Mouse (Mus musculus) gastrocnemius, postnatal 10 days (tissue): ENCODE results near the gene Pptc7. TPM values are rescaled to one million over a fixed set of nuclear protein-coding genes. Genes with fewer than 3 reads are reported as not detected.
A peak's percentile ranks its signal among the peaks of the same experiment; 100 is the strongest.

Experiments used
- DNase-seq: peaks from one replicate; pipeline ENCODE4 v3.0.0; 2021; ENCODE audit warnings: mixed read lengths
- total RNA-seq, 2 experiments: library from RNA; stranded (reverse); gene quantifications; 2 replicates each; pipeline ENCODE4 v1.2.3; 2021

The Pptc7 gene
- total RNA-seq, 2 experiments from 2014 or later: 30.0 to 36.1 TPM

DNA sequence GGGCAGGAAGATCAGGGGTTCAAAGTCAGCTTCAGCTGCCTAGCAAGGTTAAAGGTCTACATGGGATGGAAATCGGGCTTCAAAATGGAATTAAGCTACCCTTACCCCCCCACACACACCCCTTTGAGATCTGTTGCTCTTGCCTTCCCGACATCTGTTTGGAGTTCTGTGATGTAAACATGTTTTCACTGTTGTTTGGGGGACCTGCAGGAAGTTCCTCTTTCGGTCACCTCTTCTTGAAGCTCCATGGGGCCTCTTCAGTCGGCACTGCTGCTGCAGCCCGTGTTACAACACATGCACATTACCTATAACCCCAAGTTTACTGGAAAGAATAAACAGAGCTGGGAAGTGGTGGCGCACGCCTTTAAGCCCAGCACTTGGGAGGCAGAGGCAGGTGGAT lies 17.0 kb upstream of the Pptc7 start:
- no peak for DNase-seq

- peak; percentile 77 for DNase-seq
Observed at GRCm38 (mm10) chr5:122267899-122268298, 16.3 kb upstream of the Pptc7 start.

GRCm38 (mm10) chr5:122268858-122269604 lies 15.1 kb upstream of the Pptc7 start:
- no peak for DNase-seq

DNA sequence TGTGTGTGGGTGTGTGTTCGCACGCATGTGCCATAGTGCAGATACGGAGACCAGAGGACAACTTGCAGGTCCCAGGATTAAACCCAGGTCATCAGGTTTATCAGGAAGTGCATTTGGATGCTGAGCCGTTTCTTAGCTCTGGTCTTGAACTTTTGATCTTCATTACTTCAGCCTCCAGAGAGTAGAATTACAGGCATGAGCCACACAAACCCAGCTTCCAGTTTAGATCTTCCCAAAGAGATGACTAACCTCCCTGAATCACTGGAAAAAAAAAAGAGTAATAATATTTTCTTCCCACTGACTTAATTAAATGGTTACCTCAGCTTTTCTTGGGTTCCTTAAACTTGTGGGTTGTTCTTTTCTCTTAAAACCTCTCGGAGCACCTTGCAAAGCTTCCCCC lies 11.3 kb upstream of the Pptc7 start:
- no peak for DNase-seq

- no peak for DNase-seq
Observed at GRCm38 (mm10) chr5:122274785-122275184, 9.4 kb upstream of the Pptc7 start.

- DNase-seq: no peak
Observed at GRCm38 (mm10) chr5:122278946-122279345, 5.2 kb upstream of the Pptc7 start.

DNA sequence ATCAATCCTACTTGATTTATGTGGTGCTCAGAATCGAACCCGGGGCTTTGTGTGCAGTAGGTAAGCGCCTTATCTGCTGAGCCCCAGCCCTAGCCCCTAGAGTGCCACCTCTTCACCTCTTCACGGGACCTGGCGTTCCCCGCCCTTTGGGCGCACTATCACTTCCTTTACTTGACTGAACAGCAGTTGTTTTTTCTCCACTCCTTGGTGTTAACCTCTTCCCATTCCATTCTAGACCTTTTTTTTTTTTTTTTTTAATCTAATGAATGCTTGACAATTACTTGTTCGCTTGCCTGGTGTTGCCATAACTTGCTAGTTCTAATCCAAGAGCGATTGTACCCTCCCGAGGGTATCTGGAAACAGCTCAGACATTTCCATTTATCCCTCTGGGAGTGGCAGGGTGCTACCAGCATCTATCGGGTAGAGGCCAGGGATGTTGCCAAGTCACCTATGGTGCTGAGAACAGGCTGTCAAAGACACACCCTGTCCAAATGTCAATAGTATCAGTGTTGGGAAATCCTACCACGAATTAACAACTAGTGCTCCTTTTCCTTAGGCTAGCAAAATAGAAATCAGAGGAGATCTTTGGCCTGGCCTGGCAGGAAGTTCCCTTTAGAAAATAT lies 4.3 kb upstream of the Pptc7 start:
- no peak for DNase-seq

DNA sequence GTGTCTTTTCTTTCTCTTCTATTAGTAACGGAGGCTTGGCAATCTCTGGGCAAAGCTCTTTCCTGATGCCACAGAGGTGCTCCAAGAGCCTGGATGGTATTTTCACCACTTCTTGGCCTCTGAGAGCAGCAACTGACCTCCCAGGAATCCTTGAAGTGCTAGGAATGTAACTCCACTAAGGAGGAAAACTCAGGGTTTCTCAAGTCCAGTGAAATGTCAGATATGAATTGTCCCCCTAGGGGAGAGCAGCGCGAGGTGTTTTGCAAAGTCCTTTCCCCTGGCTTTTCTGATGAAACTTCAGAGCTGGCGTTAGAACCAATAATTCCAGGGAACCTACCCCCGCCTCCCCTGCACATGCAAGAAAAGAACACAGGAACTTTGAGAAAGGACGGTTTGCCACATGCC lies 3.7 kb upstream of the Pptc7 start:
- DNase-seq: no peak

DNA sequence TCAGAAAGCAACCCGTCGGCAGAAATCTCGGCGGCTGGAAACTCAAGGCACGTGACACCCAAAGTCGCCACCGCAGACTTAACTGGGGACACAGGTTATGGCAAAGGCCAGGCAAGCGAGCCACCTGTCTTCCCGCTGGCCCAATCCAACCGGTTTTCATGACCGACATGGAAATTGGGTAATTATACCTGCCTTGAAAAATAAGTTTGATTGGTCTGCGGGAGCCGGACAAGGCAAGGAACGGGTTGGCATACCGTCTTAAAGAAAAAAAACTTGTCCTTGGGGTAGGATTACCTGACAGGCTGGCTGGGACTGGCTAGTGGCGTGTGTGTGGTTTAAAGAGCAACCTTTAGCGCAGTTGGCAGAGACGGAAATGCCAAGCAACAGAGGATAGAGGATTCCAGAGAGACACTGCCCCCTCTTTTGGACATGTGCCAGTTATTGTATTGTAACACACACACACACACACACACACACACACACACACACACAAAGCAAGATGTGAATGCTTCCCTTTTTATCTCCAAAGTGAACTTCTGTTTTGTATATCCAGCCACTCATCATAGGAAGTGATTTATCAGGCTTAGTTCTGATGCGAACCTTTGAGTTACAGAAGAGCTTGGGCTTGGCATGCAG lies 3.2 kb upstream of the Pptc7 start:
- DNase-seq: peak; percentile 39

GRCm38 (mm10) chr5:122283828-122284182 lies 360 bp upstream of the Pptc7 start:
- DNase-seq: no peak

GRCm38 (mm10) chr5:122285029-122285766 lies 1.0 kb downstream of the Pptc7 start:
- DNase-seq: peak; percentile 55

DNA sequence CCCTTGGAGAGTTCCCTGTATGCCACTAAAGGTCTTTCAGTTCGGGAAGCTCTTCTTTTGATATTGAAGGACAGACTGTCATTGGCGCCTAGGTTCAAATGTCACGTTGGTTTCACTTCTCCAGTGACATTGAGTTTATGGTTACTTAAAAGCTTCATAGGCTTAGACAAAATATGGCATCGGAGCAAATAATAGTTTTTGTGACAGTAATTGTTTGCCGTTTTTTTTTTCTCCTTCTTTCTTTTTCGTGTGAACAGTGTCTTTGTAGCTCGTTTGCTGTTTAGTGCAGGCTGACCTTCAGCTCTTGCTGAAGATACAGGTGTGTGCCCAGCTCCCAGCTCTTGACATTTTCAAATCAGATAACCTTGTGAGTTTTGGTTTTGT lies 1.6 kb downstream of the Pptc7 start:
- DNase-seq: no peak

- no peak for DNase-seq
Observed at GRCm38 (mm10) chr5:122286191-122286590, 2.0 kb downstream of the Pptc7 start.

- DNase-seq: no peak
Observed at GRCm38 (mm10) chr5:122287026-122287425, 2.9 kb downstream of the Pptc7 start.

DNA sequence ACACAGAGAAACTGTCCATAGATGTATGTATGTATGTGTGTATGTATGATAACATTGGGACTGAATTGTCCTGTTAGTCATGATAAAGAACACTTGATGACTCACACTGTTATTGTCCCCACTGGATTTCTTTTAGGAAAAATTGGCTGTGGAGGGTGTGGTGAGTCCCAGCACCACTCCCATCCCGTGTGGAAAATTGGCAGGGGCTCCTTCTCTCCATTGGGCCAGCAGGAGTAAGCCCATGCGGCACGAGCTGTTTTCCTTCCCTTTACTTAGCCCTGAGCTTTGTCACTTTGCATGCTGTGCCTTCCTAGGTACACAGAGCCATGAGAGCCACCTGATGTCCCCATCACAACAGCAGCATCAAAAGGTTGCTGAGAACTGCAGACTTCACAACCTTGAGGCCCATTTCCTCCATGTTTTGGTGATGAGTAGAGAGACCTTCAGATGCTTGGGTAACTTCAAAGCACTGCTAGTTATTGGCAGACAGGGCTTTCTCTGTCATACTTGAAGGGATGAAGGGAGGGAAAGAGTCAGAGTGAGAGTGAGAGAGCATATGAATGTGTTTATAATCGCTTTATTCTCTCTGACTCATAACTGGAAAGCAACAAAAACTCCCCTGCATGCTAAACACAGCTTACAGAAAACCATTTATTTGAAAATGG lies 4.1 kb downstream of the Pptc7 start:
- DNase-seq: no peak

DNA sequence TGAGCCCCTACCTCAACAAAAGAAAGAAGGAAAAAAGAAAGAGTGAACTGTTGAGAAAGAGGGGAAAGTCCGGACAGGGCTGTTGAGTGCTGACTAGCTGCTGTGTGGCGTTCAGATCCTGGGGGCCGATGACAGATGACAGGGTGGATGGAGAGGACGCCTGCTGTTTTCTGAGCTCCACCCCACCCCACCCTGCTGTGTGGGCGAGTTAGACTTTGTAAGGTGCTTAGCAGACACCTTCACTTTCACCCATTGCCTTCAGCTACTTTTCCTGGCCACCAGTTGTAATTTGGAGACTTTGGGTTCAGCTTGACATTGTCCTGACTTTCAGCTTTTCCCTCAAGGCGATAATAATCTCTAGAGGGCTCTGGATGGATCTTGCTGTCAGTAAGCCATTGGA lies 7.0 kb downstream of the Pptc7 start:
- DNase-seq: no peak

- no peak for DNase-seq
Observed at GRCm38 (mm10) chr5:122291553-122292339, 7.6 kb downstream of the Pptc7 start.

GRCm38 (mm10) chr5:122293131-122293530 lies 9.0 kb downstream of the Pptc7 start:
- no peak for DNase-seq

- no peak for DNase-seq
Observed at GRCm38 (mm10) chr5:122294219-122294735, 10.1 kb downstream of the Pptc7 start.

- DNase-seq: no peak
Observed at GRCm38 (mm10) chr5:122295113-122295935, 11.2 kb downstream of the Pptc7 start.
